Mouse (Mus musculus) testis, adult 10 weeks (tissue): ENCODE measurements around the gene Uts2b. TPM values are rescaled to one million over a fixed set of nuclear protein-coding genes. Genes with fewer than 3 reads are reported as not detected.

ENCODE experiments used
- polyA plus RNA-seq: library from polyadenylated mRNA; stranded (reverse); fragments of 350-450 nt; fragmentation: Illumina TruSeq; extraction: RNeasy Lipid Tissue Mini Kit (QIAGEN cat#74804); gene quantifications from one replicate; pipeline ENCODE4 v1.2.3, GENCODE M21; 2014; ENCODE audit warnings: low read depth, low replicate concordance

The Uts2b gene
- not detected for polyA plus RNA-seq

DNA sequence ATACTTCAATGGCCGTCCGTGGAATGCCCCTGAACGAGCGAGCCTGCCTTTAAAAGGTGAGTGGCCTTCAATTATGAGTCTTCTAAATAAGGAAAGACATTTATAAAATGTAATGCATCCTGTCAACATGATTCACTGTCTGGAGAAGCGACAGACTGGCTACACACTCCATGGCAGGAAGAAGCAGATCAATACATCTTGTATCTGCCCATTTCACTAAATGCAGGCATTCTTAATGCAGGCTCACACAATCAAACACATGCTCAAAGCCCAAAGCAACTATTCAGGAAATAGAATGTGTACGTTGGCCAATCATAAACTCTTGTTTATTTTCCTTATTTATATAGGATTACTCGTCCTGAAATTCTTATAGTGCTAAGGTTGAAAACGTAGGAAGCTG lies at the start of gene Uts2b:
Gene Uts2b (minus strand): TSS at position 49 of the 400 bp plus-strand sequence.

DNA sequence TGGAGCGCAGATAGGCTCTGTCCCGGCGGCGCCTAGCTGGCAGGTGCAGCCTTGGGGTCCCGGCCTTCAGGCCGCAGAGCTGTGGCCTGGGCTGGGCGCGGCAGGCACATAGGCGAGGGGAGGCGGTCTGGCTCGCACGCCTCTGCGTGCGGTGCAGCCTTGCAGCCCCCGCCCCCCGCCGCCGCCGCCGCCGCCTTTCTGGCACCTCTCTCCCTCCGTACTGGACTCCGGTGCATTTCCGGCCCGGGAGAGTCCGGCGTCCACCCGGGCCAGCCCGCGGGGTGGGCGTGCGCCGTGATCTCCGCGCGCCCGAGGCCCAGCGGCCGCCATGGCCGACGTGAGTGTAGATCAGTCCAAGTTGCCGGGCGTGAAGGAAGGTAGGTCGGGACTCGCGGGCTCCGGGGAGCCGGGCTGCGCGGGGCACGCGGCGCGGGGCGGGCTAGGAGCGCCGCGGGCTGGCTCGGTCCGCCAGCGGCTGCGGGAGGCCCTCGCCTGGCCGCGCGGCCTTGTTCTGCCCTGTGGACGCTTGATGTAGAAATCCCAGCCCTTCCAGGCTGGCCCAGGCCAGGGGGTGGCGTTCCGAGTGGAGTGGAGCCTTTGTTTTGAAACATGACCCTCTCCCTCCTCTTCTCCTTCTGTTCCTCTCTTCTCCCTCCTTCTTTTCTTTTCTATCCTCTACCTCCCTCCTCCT lies 18.9 kb upstream of the Uts2b start, which contains the start of gene Ccdc50:
Gene Ccdc50 (plus strand): TSS at position 109 of the 691 bp plus-strand sequence.

DNA sequence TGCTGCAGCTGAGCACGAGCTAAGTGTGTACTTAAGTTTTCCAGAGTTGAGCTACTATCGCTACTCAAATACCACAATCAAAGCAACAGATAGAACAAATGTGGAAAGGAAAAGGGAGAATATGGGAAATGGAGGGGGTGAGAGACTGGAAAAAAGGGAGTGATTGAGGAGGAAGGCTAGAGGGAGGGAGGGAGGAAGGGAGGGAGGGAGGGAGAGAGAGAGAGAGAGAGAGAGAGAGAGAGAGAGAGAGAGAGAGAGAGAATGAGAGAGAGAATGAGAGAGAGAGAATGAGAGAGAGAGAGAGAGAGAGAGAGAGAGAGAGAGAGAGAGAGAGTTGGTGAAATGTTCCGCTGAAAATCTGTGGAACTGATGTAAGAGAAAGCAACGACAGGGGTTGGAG lies 62.9 kb downstream of the Uts2b start, which contains the start of gene Ostn:
Gene Ostn (plus strand): TSS at position 301 of the 400 bp plus-strand sequence.

Other genes starting within 250 kb of the Uts2b start
- gene Ostn, start 62.8 kb downstream of the Uts2b start, polyA plus RNA-seq = 0.14 TPM
- 293 TPM for gene Ccdc50, start 18.6 kb upstream of the Uts2b start, polyA plus RNA-seq